In genomic region chr10:24173210-24174001, GRCm38 (mm10) we compare ENCODE assay signal across 8 mouse cellular contexts. TPM values are rescaled to one million over a fixed set of nuclear protein-coding genes. Genes with fewer than 3 reads are reported as not detected.
DNase-seq lines count a peak whose midpoint lies in the region; ATAC-seq lines count a peak whose summit lies in the region.

No protein-coding gene starts in this region.

- DNase-seq in testis, postnatal 10 days (ENCODE audit: low spot score), result peak; percentile 54
- DNase-seq in testis, postnatal 14 days (ENCODE audit: low spot score), result no peak
- peak; percentile 51 for DNase-seq in adrenal gland, postnatal 25 days
- DNase-seq in hindbrain, embryonic 11.5 days (ENCODE audit: low spot score), result peak; percentile 83
- peak; percentile 49 to 68 for DNase-seq in left cerebral cortex, postnatal 25 days (ENCODE audit: low spot score in 2 of 2)
- DNase-seq in thymus, postnatal 14 days, result peak; percentile 68

- H3K27ac ChIP-seq in hindbrain, embryonic 11.5 days (ENCODE audit: low read depth, low read length), result no peak overlapping the region
- H3K27ac ChIP-seq in midbrain, embryonic 12.5 days (replicated peaks), result no peak overlapping the region

- intact Hi-C loops in left cerebral cortex, postnatal 25 days (cut with DNase I), result loop anchor here (5.0 kb wide), 2 partner anchors 124 to 449 kb away; no protein-coding TSS in a partner anchor

- H3K9me3 ChIP-seq in hindbrain, embryonic 11.5 days (ENCODE audit: control insufficient read depth, low read length), result no peaks in the 10 kb centered on the region
- no peaks in the 10 kb centered on the region for H3K9me3 ChIP-seq in midbrain, embryonic 12.5 days

- no peak overlapping the region for H3K9ac ChIP-seq in hindbrain, embryonic 11.5 days (ENCODE audit: low read depth, low read length)
- no peak overlapping the region for H3K9ac ChIP-seq in midbrain, embryonic 12.5 days (replicated peaks)

- ATAC-seq in erythroblast, adult 5-6 weeks (replicated peaks; ENCODE audit: low FRiP score, poor library complexity, severe bottlenecking), result peak; percentile 79
- ATAC-seq in hindbrain, embryonic 11.5 days (ENCODE audit: low FRiP score), result no peak
- ATAC-seq in midbrain, embryonic 12.5 days (ENCODE audit: low FRiP score, low read depth), result peak; percentile 56

- no peak overlapping the region for H3K4me3 ChIP-seq in hindbrain, embryonic 11.5 days (ENCODE audit: low read depth, low read length)
- H3K4me3 ChIP-seq in midbrain, embryonic 12.5 days, result no peak overlapping the region

- no peaks in the 10 kb centered on the region for H3K4me1 ChIP-seq in hindbrain, embryonic 11.5 days (replicated peaks; ENCODE audit: control insufficient read depth, insufficient read depth, low read length)
- no peaks in the 10 kb centered on the region for H3K4me1 ChIP-seq in midbrain, embryonic 12.5 days

- H3K36me3 ChIP-seq in hindbrain, embryonic 11.5 days (ENCODE audit: control insufficient read depth, insufficient read depth, low read length), result no peaks in the 10 kb centered on the region
- H3K36me3 ChIP-seq in midbrain, embryonic 12.5 days, result no peaks in the 10 kb centered on the region

- WGBS in hindbrain, embryonic 11.5 days, result 52% methylated on average over 10 of the region's 10 CpGs
- 53% methylated on average over 10 of the region's 10 CpGs for WGBS in midbrain, embryonic 12.5 days

- no peaks in the 10 kb centered on the region for H3K27me3 ChIP-seq in hindbrain, embryonic 11.5 days (ENCODE audit: control insufficient read depth, insufficient read depth, low read length)
- no peaks in the 10 kb centered on the region for H3K27me3 ChIP-seq in midbrain, embryonic 12.5 days

- no peak overlapping the region for H3K4me2 ChIP-seq in hindbrain, embryonic 11.5 days (replicated peaks; ENCODE audit: low read depth, low read length)
- no peak overlapping the region for H3K4me2 ChIP-seq in midbrain, embryonic 12.5 days (replicated peaks)

RNA-seq across cellular contexts. Expression of gene Stx7, which starts 24.3 kb away (rescaled TPM):
- total RNA-seq in adrenal gland, postnatal 25 days (2021), result 108 and 118 TPM in 2 replicates
- 25.1 and 25.4 TPM in 2 replicates for total RNA-seq in erythroblast, adult 5-6 weeks (2015; ENCODE audit: low replicate concordance)
- 23.7 and 25.3 TPM in 2 replicates for total RNA-seq in erythroblast, adult 5-6 weeks (2017; ENCODE audit: low replicate concordance)
- polyA plus RNA-seq in hindbrain, embryonic 11.5 days (2014; fragmentation: Nextera tagmentation; extraction: Ambion mirVana), result 120 and 131 TPM in 2 replicates
- 100 to 1,000 TPM; 128 to 129 TPM for total RNA-seq in left cerebral cortex, postnatal 25 days (2021)
- polyA plus RNA-seq in midbrain, embryonic 12.5 days (2016; fragmentation: Nextera tagmentation; extraction: Ambion mirVana), result 113 and 130 TPM in 2 replicates

RNA-seq across cellular contexts. Expression of gene Moxd1, which starts 49.9 kb away (rescaled TPM):
- total RNA-seq in adrenal gland, postnatal 25 days (2021), result 0.21 TPM in 1 of 2 replicates, not detected in the other
- not detected in 2 replicates for total RNA-seq in erythroblast, adult 5-6 weeks (2015; ENCODE audit: low replicate concordance)
- not detected in 2 replicates for total RNA-seq in erythroblast, adult 5-6 weeks (2017; ENCODE audit: low replicate concordance)
- polyA plus RNA-seq in hindbrain, embryonic 11.5 days (2014; fragmentation: Nextera tagmentation; extraction: Ambion mirVana), result 18.3 and 20.2 TPM in 2 replicates
- 1 to 10 TPM; 8.2 to 8.8 TPM for total RNA-seq in left cerebral cortex, postnatal 25 days (2021)
- 1.8 and 2.0 TPM in 2 replicates for polyA plus RNA-seq in midbrain, embryonic 12.5 days (2016; fragmentation: Nextera tagmentation; extraction: Ambion mirVana)
